Comparison of ENCODE assay signal across 21 mouse cellular contexts in the genomic region with DNA sequence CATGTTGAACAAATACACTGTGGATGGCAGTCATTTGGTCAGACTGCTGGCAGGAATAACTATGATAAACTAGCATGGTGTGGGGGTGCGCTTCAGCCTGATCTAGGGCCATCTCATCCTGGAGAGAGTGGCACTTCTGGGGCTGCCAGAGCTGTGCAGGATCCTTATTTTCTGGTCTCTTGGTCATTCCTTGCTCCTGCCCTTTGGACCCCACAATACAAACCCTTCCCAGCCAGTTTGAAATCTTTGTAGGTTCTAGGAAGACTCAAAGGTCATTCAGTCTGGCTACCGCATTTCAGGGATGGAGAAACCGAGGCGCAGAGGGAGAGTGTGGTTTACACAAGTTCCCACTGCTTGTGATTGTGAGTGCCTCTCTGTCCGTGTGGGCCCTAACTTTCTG. TPM values are rescaled to one million over a fixed set of nuclear protein-coding genes. Genes with fewer than 3 reads are reported as not detected.
"Had no signal": no experiment of that assay in that cellular context is flagged by ENCODE, and none has a peak within 500 bp of the region (broad histone marks: within the 10 kb centered on the region; RNA-seq: fewer than 3 reads in every experiment).

No protein-coding gene starts in this region.

- ATAC-seq: hindbrain, embryonic 16.5 days; liver, embryonic 12.5 days; midbrain, embryonic 13.5 days; midbrain, embryonic 16.5 days had no signal

- H3K4me1 ChIP-seq: megakaryocyte, embryonic 14.5 days; midbrain, embryonic 10.5 days; midbrain, embryonic 13.5 days had no signal

- H3K4me3 ChIP-seq: hindbrain, embryonic 13.5 days; left cerebral cortex, adult 2 months; liver, embryonic 12.5 days; liver, embryonic 15.5 days; lung, embryonic 15.5 days; megakaryocyte, embryonic 14.5 days; midbrain, embryonic 10.5 days; midbrain, embryonic 13.5 days; myocyte had no signal

- H3K4me2 ChIP-seq: hindbrain, embryonic 13.5 days; liver, embryonic 12.5 days; liver, embryonic 15.5 days; lung, embryonic 15.5 days; midbrain, embryonic 13.5 days had no signal

- H3K27ac ChIP-seq: hindbrain, embryonic 13.5 days; left cerebral cortex, adult 2 months; liver, embryonic 12.5 days; liver, embryonic 15.5 days; lung, embryonic 15.5 days; midbrain, embryonic 10.5 days; midbrain, embryonic 13.5 days had no signal

- H3K9me3 ChIP-seq: hindbrain, embryonic 13.5 days; liver, embryonic 12.5 days; liver, embryonic 15.5 days; lung, embryonic 15.5 days; megakaryocyte, embryonic 14.5 days; midbrain, embryonic 10.5 days; midbrain, embryonic 13.5 days had no signal

- H3K27me3 ChIP-seq: hindbrain, embryonic 13.5 days; liver, embryonic 15.5 days; lung, embryonic 15.5 days; midbrain, embryonic 13.5 days had no signal

- H3K9ac ChIP-seq: hindbrain, embryonic 13.5 days; liver, embryonic 12.5 days; liver, embryonic 15.5 days; lung, embryonic 15.5 days; midbrain, embryonic 13.5 days had no signal

- DNase-seq: kidney, postnatal 10 days; layer of hippocampus, postnatal 36 days; lung, postnatal 10 days; lung, postnatal 36 days; right cerebral cortex, adult 18-20 months; right cerebral cortex, postnatal 14 days; right cerebral cortex, postnatal 4 days; thymus, adult 2 months; thymus, postnatal 25 days had no signal

RNA-seq across cellular contexts. Expression of a gene that starts 29.7 kb away (rescaled TPM):
- total RNA-seq: monocyte, adult 5-6 weeks had no signal
